Mouse (Mus musculus): ENCODE results near the gene Pld2.
A peak's percentile ranks its signal among the peaks of the same experiment; 100 is the strongest.
"Not testable (repeated sequence)": the region's sequence is repeated elsewhere in the genome, so short reads cannot be mapped to it uniquely, and the experiment has no call there.

Pld2 gene

GRCm38 (mm10) chr11:70526211-70526610, 13.7 kb upstream of the Pld2 start:
- no peak for DNase-seq

- no peak for DNase-seq
Observed at GRCm38 (mm10) chr11:70528610-70529009, 11.3 kb upstream of the Pld2 start.

- DNase-seq = not testable (repeated sequence)
Observed at GRCm38 (mm10) chr11:70531065-70531464, 8.8 kb upstream of the Pld2 start.

GRCm38 (mm10) chr11:70532839-70533238, 7.0 kb upstream of the Pld2 start, which contains the start of gene Gm40193:
Gene Gm40193 (minus strand): TSS chr11:70532939.
- DNase-seq = no peak

GRCm38 (mm10) chr11:70539423-70539822, 441 bp upstream of the Pld2 start:
- DNase-seq = no peak

- DNase-seq = no peak
Observed at GRCm38 (mm10) chr11:70540928-70541327, 1.1 kb downstream of the Pld2 start.

GRCm38 (mm10) chr11:70541415-70541814, 1.6 kb downstream of the Pld2 start:
- DNase-seq = no peak

GRCm38 (mm10) chr11:70544496-70544895, 4.6 kb downstream of the Pld2 start:
- DNase-seq = no peak

GRCm38 (mm10) chr11:70551526-70551925, 11.7 kb downstream of the Pld2 start:
- no peak for DNase-seq

- no peak for DNase-seq
Observed at GRCm38 (mm10) chr11:70553940-70554339, 14.1 kb downstream of the Pld2 start.

- DNase-seq = no peak
Observed at GRCm38 (mm10) chr11:70557545-70557944, 17.7 kb downstream of the Pld2 start.

- DNase-seq = no peak
Observed at GRCm38 (mm10) chr11:70561937-70562286, 22.0 kb downstream of the Pld2 start.

- DNase-seq = peak; percentile 82 to 87
Observed at GRCm38 (mm10) chr11:70562287-70562994, 22.6 kb downstream of the Pld2 start, which contains the start of gene Mink1. Gene Mink1 (plus strand): TSS chr11:70562881.

- DNase-seq = no peak
Observed at GRCm38 (mm10) chr11:70562995-70563469, 23.2 kb downstream of the Pld2 start.

GRCm38 (mm10) chr11:70563470-70564275, 23.8 kb downstream of the Pld2 start:
- peak in 1 of 2 experiments; percentile 17 for DNase-seq

GRCm38 (mm10) chr11:70564276-70564873, 24.5 kb downstream of the Pld2 start:
- DNase-seq = no peak

- DNase-seq = no peak
Observed at GRCm38 (mm10) chr11:70566586-70566985, 26.7 kb downstream of the Pld2 start.

- not testable (repeated sequence) for DNase-seq
Observed at GRCm38 (mm10) chr11:70570614-70571013, 30.8 kb downstream of the Pld2 start.

- DNase-seq = no peak
Observed at GRCm38 (mm10) chr11:70571641-70572040, 31.8 kb downstream of the Pld2 start.

GRCm38 (mm10) chr11:70572348-70572902, 32.6 kb downstream of the Pld2 start:
- no peak for DNase-seq

GRCm38 (mm10) chr11:70573872-70574271, 34.0 kb downstream of the Pld2 start:
- no peak for DNase-seq

GRCm38 (mm10) chr11:70577201-70577600, 37.3 kb downstream of the Pld2 start:
- DNase-seq = no peak

- no peak for DNase-seq
Observed at GRCm38 (mm10) chr11:70578962-70579361, 39.1 kb downstream of the Pld2 start.

Data from spleen, adult 18-20 months (tissue).